Mouse (Mus musculus) lung, embryonic 14.5 days (tissue): ENCODE measurements around the gene Nbea. TPM values are rescaled to one million over a fixed set of nuclear protein-coding genes. Genes with fewer than 3 reads are reported as not detected.

Experiments used
- ATAC-seq: fragments of 200-750 bp; cut with Nextera tagmentation; 2 replicates; pipeline ENCODE4 v1.8.0; 2017; ENCODE audit warnings: mild to moderate bottlenecking, moderate TSS enrichment, moderate library complexity; ENCODE audit not compliant: insufficient read depth
- DNase-seq: peaks from one replicate; pipeline ENCODE4 v3.0.0-alpha.2; 2015
- H3K27ac ChIP-seq: fragments of 300-500 bp; sonication (generic); 2 replicates; pipeline ENCODE4 v1.5.1; 2014; ENCODE audit warnings: low read depth, mild to moderate bottlenecking, moderate library complexity
- H3K27me3 ChIP-seq: fragments of 300-500 bp; sonication (generic); 2 replicates; pipeline ENCODE4 v1.6.1; 2014; ENCODE audit warnings: low read length, control low read depth; ENCODE audit not compliant: insufficient read depth
- H3K36me3 ChIP-seq: fragments of 300-500 bp; sonication (generic); 2 replicates; pipeline ENCODE4 v1.6.1; 2014; ENCODE audit warnings: control low read depth; ENCODE audit not compliant: insufficient read depth
- H3K4me1 ChIP-seq: fragments of 300-500 bp; sonication (generic); 2 replicates; pipeline ENCODE4 v1.6.1; 2014; ENCODE audit warnings: antibody characterized with exemption, control low read depth; ENCODE audit not compliant: insufficient read depth
- H3K4me2 ChIP-seq: fragments of 300-500 bp; sonication (generic); 2 replicates; pipeline ENCODE4 v1.6.1; 2014; ENCODE audit warnings: mild to moderate bottlenecking
- H3K4me3 ChIP-seq: fragments of 300-500 bp; sonication (generic); 2 replicates; pipeline ENCODE4 v1.5.1; 2014; ENCODE audit warnings: low read depth, low read length
- H3K9ac ChIP-seq: fragments of 300-500 bp; sonication (generic); 2 replicates; pipeline ENCODE4 v1.6.1; 2014
- H3K9me3 ChIP-seq: fragments of 300-500 bp; sonication (generic); 2 replicates; pipeline ENCODE4 v1.6.1; 2016; ENCODE audit warnings: low read depth, low read length, control low read depth
- CTCF ChIP-seq: IDR thresholded peaks from 2 replicates; pipeline ENCODE4 v1.5.1; 2016; ENCODE audit warnings: antibody characterized with exemption, low read depth
- WGBS: fragments of 180-500 bp; shearing (Covaris S2); extraction: QIAGEN DNeasy Blood & Tissue Kit; methylation state at CpG from one replicate; pipeline ENCODE4 v1.1.7; 2014; 5-methylcytosine and 5-hydroxymethylcytosine counted together
- polyA plus RNA-seq: library from polyadenylated mRNA; unstranded; fragments of >200 nt; fragmentation: Nextera tagmentation; extraction: Ambion mirVana; gene quantifications from 2 replicates; pipeline ENCODE4 v1.2.1, GENCODE M21; 2014

Nbea gene
- polyA plus RNA-seq, 1 experiment from 2014 or later: 10.7 TPM

GRCm38 (mm10) chr3:55814993-55815625 is 368.4 kb downstream of the Nbea start:
- 0 out of 2 replicates have a peak, but pooled peaks cover 3% of the 10 kb centered on the region for H3K4me1 ChIP-seq
- no peak overlapping the region for H3K27ac ChIP-seq
- no peak overlapping the region for H3K4me2 ChIP-seq
- 66% methylated on average over 5 of the region's 5 CpGs for WGBS
- no peaks in the 10 kb centered on the region for H3K27me3 ChIP-seq
- H3K9ac ChIP-seq: no peak overlapping the region
- DNase-seq (no peak), ATAC-seq (no peak)
- no peak for TF ChIP-seq CTCF
- H3K4me3 ChIP-seq: no peak overlapping the region
- no peaks in the 10 kb centered on the region for H3K9me3 ChIP-seq
- H3K36me3 ChIP-seq: no peaks in the 10 kb centered on the region

GRCm38 (mm10) chr3:55794768-55795167 is 388.7 kb downstream of the Nbea start:
- H3K4me2 ChIP-seq: no peak overlapping the region
- no peak for ATAC-seq
- no peak overlapping the region for H3K9ac ChIP-seq
- H3K4me1 ChIP-seq: no peaks in the 10 kb centered on the region
- H3K9me3 ChIP-seq: no peaks in the 10 kb centered on the region
- no peak overlapping the region for H3K27ac ChIP-seq
- no peak for TF ChIP-seq CTCF
- no peaks in the 10 kb centered on the region for H3K27me3 ChIP-seq
- WGBS: 43% methylated on average over 2 of the region's 2 CpGs
- no peaks in the 10 kb centered on the region for H3K36me3 ChIP-seq
- H3K4me3 ChIP-seq: no peak overlapping the region
- DNase-seq: no peak

GRCm38 (mm10) chr3:55793842-55794575 is 389.5 kb downstream of the Nbea start:
- 25% methylated on average over 7 of the region's 7 CpGs for WGBS
- Histone ChIP-seq H3K9me3 (no peaks in the 10 kb centered on the region), H3K36me3 (no peaks in the 10 kb centered on the region), H3K27me3 (peaks cover 5% of the 10 kb centered on the region; the same call in 1 of the 2 replicates), H3K9ac (no peak overlapping the region), H3K4me2 (no peak overlapping the region), H3K4me3 (no peak overlapping the region), H3K27ac (peak overlapping the region; percentile 42; the same call in 1 of the 2 replicates), H3K4me1 (no peaks in the 10 kb centered on the region)
- peak; percentile 77; the same call in 1 of the 2 replicates for ATAC-seq
- TF ChIP-seq CTCF: no peak
- DNase-seq: peak; percentile 86

- no peaks in the 10 kb centered on the region for H3K4me1 ChIP-seq
- DNase-seq (peak; percentile 9), ATAC-seq (no peak)
- TF ChIP-seq CTCF: no peak
- no peak overlapping the region for H3K4me2 ChIP-seq
- peaks cover 11% of the 10 kb centered on the region; the same call in 1 of the 2 replicates for H3K27me3 ChIP-seq
- H3K9me3 ChIP-seq: no peaks in the 10 kb centered on the region
- no peak overlapping the region for H3K9ac ChIP-seq
- no peaks in the 10 kb centered on the region for H3K36me3 ChIP-seq
- no peak overlapping the region for H3K4me3 ChIP-seq
- H3K27ac ChIP-seq: no peak overlapping the region
- WGBS: 54% methylated on average over 5 of the region's 5 CpGs
Observed at GRCm38 (mm10) chr3:55792251-55792650, 391.2 kb downstream of the Nbea start.

GRCm38 (mm10) chr3:55790609-55791008 is 392.9 kb downstream of the Nbea start:
- ATAC-seq (no peak), DNase-seq (no peak)
- Histone ChIP-seq H3K4me2 (no peak overlapping the region), H3K27ac (no peak overlapping the region), H3K27me3 (peaks cover 26% of the 10 kb centered on the region), H3K36me3 (no peaks in the 10 kb centered on the region), H3K4me3 (no peak overlapping the region), H3K4me1 (no peaks in the 10 kb centered on the region), H3K9me3 (no peaks in the 10 kb centered on the region), H3K9ac (no peak overlapping the region)
- 83% methylated on average over 4 of the region's 4 CpGs for WGBS
- no peak for TF ChIP-seq CTCF

- Histone ChIP-seq H3K36me3 (no peaks in the 10 kb centered on the region), H3K27me3 (peaks cover 31% of the 10 kb centered on the region), H3K4me3 (no peak overlapping the region), H3K27ac (no peak overlapping the region), H3K9me3 (no peaks in the 10 kb centered on the region), H3K9ac (no peak overlapping the region), H3K4me2 (no peak overlapping the region), H3K4me1 (no peaks in the 10 kb centered on the region)
- no peak for TF ChIP-seq CTCF
- no peak for DNase-seq
- WGBS: 53% methylated on average over 2 of the region's 2 CpGs
- ATAC-seq: no peak
Observed at GRCm38 (mm10) chr3:55789856-55790255, 393.6 kb downstream of the Nbea start.

- H3K4me2 ChIP-seq: no peak overlapping the region
- DNase-seq (no peak), ATAC-seq (no peak)
- no peaks in the 10 kb centered on the region for H3K9me3 ChIP-seq
- WGBS: 31% methylated on average over 5 of the region's 5 CpGs
- no peak overlapping the region for H3K27ac ChIP-seq
- no peak for TF ChIP-seq CTCF
- peaks cover 35% of the 10 kb centered on the region for H3K27me3 ChIP-seq
- no peaks in the 10 kb centered on the region for H3K36me3 ChIP-seq
- H3K9ac ChIP-seq: no peak overlapping the region
- no peaks in the 10 kb centered on the region for H3K4me1 ChIP-seq
- H3K4me3 ChIP-seq: no peak overlapping the region
Observed at GRCm38 (mm10) chr3:55788621-55789201, 394.8 kb downstream of the Nbea start.
